Mouse (Mus musculus): ENCODE results near the gene Zdhhc17. TPM values are rescaled to one million over a fixed set of nuclear protein-coding genes. Genes with fewer than 3 reads are reported as not detected.

Zdhhc17 gene
- polyA plus RNA-seq, 1 experiment from 2014 or later = 26.6 TPM

- DNase-seq (ENCODE audit: low spot score) (no peak), ATAC-seq (ENCODE audit: insufficient number of reproducible peaks, low FRiP score, low TSS enrichment, low read depth) (no peak)
- no peak overlapping the region for H3K27ac ChIP-seq (replicated peaks; ENCODE audit: low read depth, low read length)
- 84% methylated on average over 5 of the region's 5 CpGs for WGBS
- H3K4me1 ChIP-seq (ENCODE audit: control insufficient read depth, insufficient read depth, low read length) = peaks cover 14% of the 10 kb centered on the region
- H3K27me3 ChIP-seq (ENCODE audit: control insufficient read depth, insufficient read depth, low read length) = no peaks in the 10 kb centered on the region
- no peaks in the 10 kb centered on the region for H3K9me3 ChIP-seq (ENCODE audit: control insufficient read depth, low read length)
- H3K4me3 ChIP-seq (ENCODE audit: low read depth, low read length) = no peak overlapping the region
- no peak overlapping the region for H3K4me2 ChIP-seq (ENCODE audit: low read depth, severe bottlenecking)
- H3K36me3 ChIP-seq (ENCODE audit: control insufficient read depth, insufficient read depth, low read length) = peaks cover 3% of the 10 kb centered on the region; the same call in 1 of the 2 replicates
- H3K9ac ChIP-seq (ENCODE audit: low read length) = no peak overlapping the region
Measured at GRCm38 (mm10) chr10:110933584-110933983, 76.4 kb downstream of the Zdhhc17 start.

- no peaks in the 10 kb centered on the region for H3K27me3 ChIP-seq (ENCODE audit: control insufficient read depth, insufficient read depth, low read length)
- no peaks in the 10 kb centered on the region for H3K36me3 ChIP-seq (ENCODE audit: control insufficient read depth, insufficient read depth, low read length)
- WGBS = 70% methylated on average over 20 of the region's 20 CpGs
- H3K9ac ChIP-seq (ENCODE audit: low read length) = no peak overlapping the region
- peaks cover 14% of the 10 kb centered on the region for H3K4me1 ChIP-seq (ENCODE audit: control insufficient read depth, insufficient read depth, low read length)
- no peaks in the 10 kb centered on the region for H3K9me3 ChIP-seq (ENCODE audit: control insufficient read depth, low read length)
- H3K27ac ChIP-seq (replicated peaks; ENCODE audit: low read depth, low read length) = no peak overlapping the region
- no peak overlapping the region for H3K4me2 ChIP-seq (ENCODE audit: low read depth, severe bottlenecking)
- DNase-seq (ENCODE audit: low spot score) (peak; percentile 46), ATAC-seq (ENCODE audit: insufficient number of reproducible peaks, low FRiP score, low TSS enrichment, low read depth) (no peak)
- H3K4me3 ChIP-seq (ENCODE audit: low read depth, low read length) = no peak overlapping the region
Measured at GRCm38 (mm10) chr10:110931913-110932560, 77.9 kb downstream of the Zdhhc17 start.

- H3K9me3 ChIP-seq (ENCODE audit: control insufficient read depth, low read length) = no peaks in the 10 kb centered on the region
- no peak for DNase-seq (ENCODE audit: low spot score)
- ATAC-seq (ENCODE audit: insufficient number of reproducible peaks, low FRiP score, low TSS enrichment, low read depth) = no peak
- no peak overlapping the region for H3K4me2 ChIP-seq (ENCODE audit: low read depth, severe bottlenecking)
- peak overlapping the region; percentile 55; the same call in 1 of the 2 replicates for H3K27ac ChIP-seq (replicated peaks; ENCODE audit: low read depth, low read length)
- H3K9ac ChIP-seq (ENCODE audit: low read length) = no peak overlapping the region
- H3K27me3 ChIP-seq (ENCODE audit: control insufficient read depth, insufficient read depth, low read length) = no peaks in the 10 kb centered on the region
- H3K36me3 ChIP-seq (ENCODE audit: control insufficient read depth, insufficient read depth, low read length) = no peaks in the 10 kb centered on the region
- no peak overlapping the region for H3K4me3 ChIP-seq (ENCODE audit: low read depth, low read length)
- 68% methylated on average over 13 of the region's 13 CpGs for WGBS
- H3K4me1 ChIP-seq (ENCODE audit: control insufficient read depth, insufficient read depth, low read length) = peaks cover 14% of the 10 kb centered on the region
Measured at GRCm38 (mm10) chr10:110931161-110931912, 78.6 kb downstream of the Zdhhc17 start.

- H3K9ac ChIP-seq (ENCODE audit: low read length) = no peak overlapping the region
- H3K4me1 ChIP-seq (ENCODE audit: control insufficient read depth, insufficient read depth, low read length) = peaks cover 14% of the 10 kb centered on the region
- 74% methylated on average over 4 of the region's 4 CpGs for WGBS
- no peak overlapping the region for H3K4me2 ChIP-seq (ENCODE audit: low read depth, severe bottlenecking)
- no peak for DNase-seq (ENCODE audit: low spot score)
- no peaks in the 10 kb centered on the region for H3K9me3 ChIP-seq (ENCODE audit: control insufficient read depth, low read length)
- H3K4me3 ChIP-seq (ENCODE audit: low read depth, low read length) = no peak overlapping the region
- no peaks in the 10 kb centered on the region for H3K36me3 ChIP-seq (ENCODE audit: control insufficient read depth, insufficient read depth, low read length)
- H3K27me3 ChIP-seq (ENCODE audit: control insufficient read depth, insufficient read depth, low read length) = no peaks in the 10 kb centered on the region
- no peak for ATAC-seq (ENCODE audit: insufficient number of reproducible peaks, low FRiP score, low TSS enrichment, low read depth)
- H3K27ac ChIP-seq (replicated peaks; ENCODE audit: low read depth, low read length) = no peak overlapping the region
Measured at GRCm38 (mm10) chr10:110929756-110930155, 80.2 kb downstream of the Zdhhc17 start.

- Histone ChIP-seq H3K27me3 (ENCODE audit: control insufficient read depth, insufficient read depth, low read length) (no peaks in the 10 kb centered on the region), H3K27ac (replicated peaks; ENCODE audit: low read depth, low read length) (no peak overlapping the region), H3K4me3 (ENCODE audit: low read depth, low read length) (no peak overlapping the region), H3K4me2 (ENCODE audit: low read depth, severe bottlenecking) (no peak overlapping the region), H3K36me3 (ENCODE audit: control insufficient read depth, insufficient read depth, low read length) (no peaks in the 10 kb centered on the region), H3K9ac (ENCODE audit: low read length) (no peak overlapping the region), H3K4me1 (ENCODE audit: control insufficient read depth, insufficient read depth, low read length) (peaks cover 14% of the 10 kb centered on the region), H3K9me3 (ENCODE audit: control insufficient read depth, low read length) (no peaks in the 10 kb centered on the region)
- WGBS = 56% methylated on average over 11 of the region's 11 CpGs
- DNase-seq (ENCODE audit: low spot score) (no peak), ATAC-seq (ENCODE audit: insufficient number of reproducible peaks, low FRiP score, low TSS enrichment, low read depth) (no peak)
Measured at GRCm38 (mm10) chr10:110927491-110927890, 82.4 kb downstream of the Zdhhc17 start.

GRCm38 (mm10) chr10:110922612-110923011 lies 87.3 kb downstream of the Zdhhc17 start:
- ATAC-seq (ENCODE audit: insufficient number of reproducible peaks, low FRiP score, low TSS enrichment, low read depth) (no peak), DNase-seq (ENCODE audit: low spot score) (no peak)
- H3K27me3 ChIP-seq (ENCODE audit: control insufficient read depth, insufficient read depth, low read length) = no peaks in the 10 kb centered on the region
- WGBS = 51% methylated on average over 9 of the region's 9 CpGs
- H3K27ac ChIP-seq (replicated peaks; ENCODE audit: low read depth, low read length) = no peak overlapping the region
- H3K36me3 ChIP-seq (ENCODE audit: control insufficient read depth, insufficient read depth, low read length) = no peaks in the 10 kb centered on the region
- H3K4me1 ChIP-seq (ENCODE audit: control insufficient read depth, insufficient read depth, low read length) = peaks cover 9% of the 10 kb centered on the region
- no peaks in the 10 kb centered on the region for H3K9me3 ChIP-seq (ENCODE audit: control insufficient read depth, low read length)
- no peak overlapping the region for H3K4me3 ChIP-seq (ENCODE audit: low read depth, low read length)
- H3K4me2 ChIP-seq (ENCODE audit: low read depth, severe bottlenecking) = peak overlapping the region; percentile 15; the same call in 1 of the 2 replicates
- no peak overlapping the region for H3K9ac ChIP-seq (ENCODE audit: low read length)

- H3K9ac ChIP-seq (ENCODE audit: low read length) = no peak overlapping the region
- WGBS = 56% methylated on average over 3 of the region's 3 CpGs
- H3K36me3 ChIP-seq (ENCODE audit: control insufficient read depth, insufficient read depth, low read length) = no peaks in the 10 kb centered on the region
- H3K9me3 ChIP-seq (ENCODE audit: control insufficient read depth, low read length) = no peaks in the 10 kb centered on the region
- H3K4me2 ChIP-seq (ENCODE audit: low read depth, severe bottlenecking) = peak overlapping the region; percentile 66; the same call in 1 of the 2 replicates
- DNase-seq (ENCODE audit: low spot score) (no peak), ATAC-seq (ENCODE audit: insufficient number of reproducible peaks, low FRiP score, low TSS enrichment, low read depth) (no peak)
- H3K4me3 ChIP-seq (ENCODE audit: low read depth, low read length) = no peak overlapping the region
- no peaks in the 10 kb centered on the region for H3K27me3 ChIP-seq (ENCODE audit: control insufficient read depth, insufficient read depth, low read length)
- no peak overlapping the region for H3K27ac ChIP-seq (replicated peaks; ENCODE audit: low read depth, low read length)
- peaks cover 9% of the 10 kb centered on the region for H3K4me1 ChIP-seq (ENCODE audit: control insufficient read depth, insufficient read depth, low read length)
Measured at GRCm38 (mm10) chr10:110921890-110922289, 88.0 kb downstream of the Zdhhc17 start.

- no peak for DNase-seq (ENCODE audit: low spot score)
- peak; percentile 53 for ATAC-seq (ENCODE audit: insufficient number of reproducible peaks, low FRiP score, low TSS enrichment, low read depth)
- Histone ChIP-seq H3K4me1 (ENCODE audit: control insufficient read depth, insufficient read depth, low read length) (peaks cover 9% of the 10 kb centered on the region), H3K4me2 (ENCODE audit: low read depth, severe bottlenecking) (peak overlapping the region; percentile 66), H3K9me3 (ENCODE audit: control insufficient read depth, low read length) (no peaks in the 10 kb centered on the region), H3K27me3 (ENCODE audit: control insufficient read depth, insufficient read depth, low read length) (no peaks in the 10 kb centered on the region), H3K36me3 (ENCODE audit: control insufficient read depth, insufficient read depth, low read length) (no peaks in the 10 kb centered on the region), H3K4me3 (ENCODE audit: low read depth, low read length) (peak overlapping the region; percentile 64), H3K27ac (replicated peaks; ENCODE audit: low read depth, low read length) (peak overlapping the region; percentile 91; the same call in 1 of the 2 replicates), H3K9ac (ENCODE audit: low read length) (peak overlapping the region; percentile 91)
- under 1% methylated on average over 15 of the region's 15 CpGs for WGBS
Measured at GRCm38 (mm10) chr10:110920368-110920950, 89.5 kb downstream of the Zdhhc17 start.
